In the genomic region with DNA sequence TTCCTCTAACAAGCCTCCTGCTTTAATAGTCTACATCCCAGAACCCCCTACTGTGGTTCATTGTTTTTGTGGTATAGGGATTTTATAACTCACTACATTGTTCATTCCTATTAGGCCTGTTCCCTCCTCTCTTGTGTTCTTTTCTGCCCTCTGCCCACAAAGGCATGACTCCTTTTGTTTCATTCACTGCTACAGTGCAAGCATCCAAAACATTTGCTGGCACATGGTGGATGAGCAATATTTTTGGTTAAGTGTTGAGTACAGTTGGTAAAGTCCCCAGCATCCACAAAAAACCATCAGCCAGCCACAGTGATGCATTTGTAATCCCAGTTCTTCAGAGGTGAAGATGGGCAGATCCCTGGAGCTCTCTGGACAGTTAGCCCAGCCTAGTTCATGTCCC, we compare ENCODE assay signal across 26 mouse cellular contexts. TPM values are rescaled to one million over a fixed set of nuclear protein-coding genes. Genes with fewer than 3 reads are reported as not detected.
DNase-seq lines count a peak whose midpoint lies in the region; ATAC-seq and TF ChIP-seq lines count a peak whose summit lies in the region.
"Had no signal": no experiment of that assay in that cellular context is flagged by ENCODE, and none has a peak within 500 bp of the region (broad histone marks: within the 10 kb centered on the region; RNA-seq: fewer than 3 reads in every experiment).

No protein-coding gene starts in this region.

- no peak overlapping the region for H3K4me2 ChIP-seq in midbrain, embryonic 11.5 days
- H3K4me2 ChIP-seq: embryonic facial prominence, embryonic 12.5 days; forebrain, embryonic 12.5 days; forebrain, embryonic 15.5 days had no signal

- H3K4me3 ChIP-seq in embryonic fibroblast, embryonic 13.5 days (ENCODE audit: insufficient read depth, low read length): no peak overlapping the region
- no peak overlapping the region for H3K4me3 ChIP-seq in midbrain, embryonic 11.5 days (ENCODE audit: low read depth, low read length)
- H3K4me3 ChIP-seq: embryonic facial prominence, embryonic 10.5 days; embryonic facial prominence, embryonic 12.5 days; erythroblast, embryonic 14.5 days; forebrain, embryonic 10.5 days; forebrain, embryonic 12.5 days; forebrain, embryonic 15.5 days had no signal

- TF ChIP-seq CTCF in embryonic fibroblast, embryonic 13.5 days (IDR thresholded peaks at IDR 0.05; ENCODE audit: borderline replicate concordance, insufficient read depth, low read length): no peak

- no peak for TF ChIP-seq POLR2A in embryonic fibroblast, embryonic 13.5 days (IDR thresholded peaks at IDR 0.05; ENCODE audit: low read depth, low read length)

- H3K9me3 ChIP-seq in midbrain, embryonic 11.5 days (ENCODE audit: control insufficient read depth, low read length): no peaks in the 10 kb centered on the region
- H3K9me3 ChIP-seq: embryonic facial prominence, embryonic 10.5 days; embryonic facial prominence, embryonic 12.5 days; forebrain, embryonic 10.5 days; forebrain, embryonic 12.5 days; forebrain, embryonic 15.5 days; G1E had no signal

- peak; percentile 75 for DNase-seq in 3T3-L1 (ENCODE audit: low read depth, low spot score)
- peak; percentile 94 for DNase-seq in Muller cell, postnatal 12 days (ENCODE audit: inconsistent ontology term)
- no peak for DNase-seq in natural killer cell, adult 2 months (ENCODE audit: low spot score in 2 of 2)
- DNase-seq in kidney, adult 11 months: no peak
- no peak for DNase-seq in spleen, postnatal 14 days (ENCODE audit: low spot score in 2 of 2)
- no peak for DNase-seq in midbrain, embryonic 11.5 days (ENCODE audit: low spot score, missing footprints)
- DNase-seq: adrenal gland, adult 8-10 months; adrenal gland, postnatal 14 days; adrenal gland, postnatal 36 days; cerebellum, adult 11-12 months; cerebellum, adult 2 months; cerebellum, adult 9-10 months; cerebellum, postnatal 10 days; cerebellum, postnatal 25 days; forebrain, postnatal 0 days had no signal

- H3K4me1 ChIP-seq in embryonic fibroblast, embryonic 13.5 days (ENCODE audit: control insufficient read depth, insufficient read depth, low read length): peaks cover 10% of the 10 kb centered on the region; the same call in 1 of the 2 replicates
- 0 out of 2 replicates have a peak, but pooled peaks cover 3% of the 10 kb centered on the region for H3K4me1 ChIP-seq in midbrain, embryonic 11.5 days (ENCODE audit: control insufficient read depth, insufficient read depth, low read length)
- H3K4me1 ChIP-seq: forebrain, embryonic 15.5 days had no signal

- no peaks in the 10 kb centered on the region for H3K27me3 ChIP-seq in midbrain, embryonic 11.5 days (ENCODE audit: control insufficient read depth, insufficient read depth, low read length)
- H3K27me3 ChIP-seq: CH12.LX; embryonic facial prominence, embryonic 12.5 days; forebrain, embryonic 12.5 days; forebrain, embryonic 15.5 days had no signal

- peak overlapping the region; percentile 41 for H3K27ac ChIP-seq in embryonic fibroblast, embryonic 13.5 days (ENCODE audit: insufficient read depth, low read length)
- H3K27ac ChIP-seq in midbrain, embryonic 11.5 days (ENCODE audit: low read depth, low read length): no peak overlapping the region
- H3K27ac ChIP-seq: embryonic facial prominence, embryonic 10.5 days; embryonic facial prominence, embryonic 12.5 days; forebrain, embryonic 10.5 days; forebrain, embryonic 12.5 days; forebrain, embryonic 15.5 days had no signal

- ATAC-seq in midbrain, embryonic 11.5 days (ENCODE audit: low FRiP score): no peak
- ATAC-seq: activated CD4-positive, CD25-positive, alpha-beta regulatory T cell, adult 4 months; CD4-positive, CD25-positive, alpha-beta regulatory T cell, adult 4 months; forebrain, embryonic 15.5 days; forebrain, postnatal 0 days had no signal

- no peak overlapping the region for H3K9ac ChIP-seq in midbrain, embryonic 11.5 days (ENCODE audit: low read length)
- H3K9ac ChIP-seq: embryonic facial prominence, embryonic 12.5 days; forebrain, embryonic 12.5 days; forebrain, embryonic 15.5 days; forebrain, postnatal 0 days had no signal

- H3K36me3 ChIP-seq in midbrain, embryonic 11.5 days (ENCODE audit: control insufficient read depth, insufficient read depth, low read length): no peaks in the 10 kb centered on the region
- H3K36me3 ChIP-seq: embryonic facial prominence, embryonic 10.5 days; embryonic facial prominence, embryonic 12.5 days; forebrain, embryonic 10.5 days; forebrain, embryonic 12.5 days; forebrain, embryonic 15.5 days; G1E had no signal

RNA-seq across cellular contexts. Expression of a gene that starts 48.2 kb away (rescaled TPM):
- 5.4 and 8.4 TPM in 2 replicates for polyA plus RNA-seq in embryonic fibroblast, embryonic 13.5 days (2011; ENCODE audit: insufficient read length, low read depth, missing spikeins)
- 1.3 and 1.5 TPM in 2 replicates for polyA plus RNA-seq in midbrain, embryonic 11.5 days (2014; fragmentation: Nextera tagmentation; extraction: Ambion mirVana)
- polyA plus RNA-seq: activated CD4-positive, CD25-positive, alpha-beta regulatory T cell, adult 4 months; CD4-positive, CD25-positive, alpha-beta regulatory T cell, adult 4 months; erythroblast, embryonic 14.5 days; G1E had no signal

Comparison
In these comparisons a context has a peak if more than half of its experiments do, and no peak if none do; other contexts are left out.
1. DNase-seq: peak in 3T3-L1 (single experiment) and Muller cell, postnatal 12 days (single experiment); none in natural killer cell, adult 2 months (0 of 2), kidney, adult 11 months (single experiment), spleen, postnatal 14 days (0 of 2) and midbrain, embryonic 11.5 days (single experiment).